Mouse (Mus musculus) erythroblast, embryonic 14.5 days (primary cell): ENCODE data around the gene Timp3. TPM values are rescaled to one million over a fixed set of nuclear protein-coding genes. Genes with fewer than 3 reads are reported as not detected.

Experiments used
- H3K27me3 ChIP-seq: 2 replicates; pipeline ENCODE4 v1.6.1; 2012; ENCODE audit warnings: inconsistent platforms; ENCODE audit not compliant: control insufficient read depth
- H3K36me3 ChIP-seq: 2 replicates; pipeline ENCODE4 v1.6.1; 2012; ENCODE audit warnings: mild to moderate bottlenecking, inconsistent platforms; ENCODE audit not compliant: control insufficient read depth
- H3K4me1 ChIP-seq: 2 replicates; pipeline ENCODE4 v1.6.1; 2012; ENCODE audit warnings: inconsistent platforms; ENCODE audit not compliant: control insufficient read depth
- H3K4me3 ChIP-seq: replicated peaks from 2 replicates; pipeline ENCODE3; 2012; ENCODE audit warnings: moderate library complexity, mild to moderate bottlenecking, inconsistent platforms
- H3K9me3 ChIP-seq: 2 replicates; pipeline ENCODE4 v1.6.1; 2012; ENCODE audit warnings: low read length, inconsistent platforms, mixed read lengths; ENCODE audit not compliant: control insufficient read depth
- GATA1 ChIP-seq: IDR thresholded peaks from 2 replicates; pipeline ENCODE4 v1.6.1; 2012; ENCODE audit warnings: low read length, inconsistent platforms, mixed read lengths
- TAL1 ChIP-seq: IDR thresholded peaks from 3 replicates; pipeline ENCODE4 v1.6.1; 2012; ENCODE audit warnings: low read length, inconsistent platforms, mixed read lengths
- polyA plus RNA-seq: library from polyadenylated mRNA; stranded (reverse); fragments of >175 nt; gene quantifications from 2 replicates; pipeline ENCODE4 v1.2.3, GENCODE M21; 2012

The Timp3 gene
- polyA plus RNA-seq, 1 experiment, result 0.05 TPM

GRCm38 (mm10) chr10:86345645-86346044 is 45.5 kb downstream of the Timp3 start:
- no peaks in the 10 kb centered on the region for H3K27me3 ChIP-seq
- H3K9me3 ChIP-seq, result no peaks in the 10 kb centered on the region
- H3K4me3 ChIP-seq, result no peak overlapping the region
- no peak for TF ChIP-seq TAL1
- TF ChIP-seq GATA1, result no peak
- H3K36me3 ChIP-seq, result no peaks in the 10 kb centered on the region
- H3K4me1 ChIP-seq, result peaks cover 62% of the 10 kb centered on the region

DNA sequence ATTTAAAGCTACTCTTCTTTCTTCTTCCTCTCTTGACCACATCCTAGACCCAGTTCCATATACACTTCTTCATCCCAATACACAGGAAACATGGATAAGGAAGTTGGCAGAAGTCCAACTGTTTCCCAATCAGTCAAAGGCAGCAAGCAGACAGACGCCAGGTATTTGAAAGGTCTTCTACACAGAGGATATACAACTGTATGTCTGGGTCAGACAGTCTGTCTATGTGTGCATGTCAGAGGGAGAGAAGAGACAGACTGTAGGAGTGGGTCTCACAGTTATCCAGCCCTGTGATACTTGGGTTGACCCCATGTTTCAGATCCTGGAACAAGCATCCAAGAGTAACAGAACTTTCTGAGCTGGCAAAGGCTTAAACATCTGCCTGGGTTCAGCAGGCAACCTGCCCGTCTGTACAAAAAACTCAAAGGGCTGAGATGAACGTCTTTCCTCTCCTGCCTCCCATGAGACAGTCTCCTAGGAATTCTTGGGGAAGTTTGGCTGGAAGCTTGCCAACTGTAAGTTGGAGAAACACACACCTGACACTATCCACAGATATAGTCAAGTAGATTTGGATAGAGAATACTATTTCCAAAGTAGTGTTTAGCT is 46.2 kb downstream of the Timp3 start:
- H3K9me3 ChIP-seq, result no peaks in the 10 kb centered on the region
- H3K36me3 ChIP-seq, result no peaks in the 10 kb centered on the region
- TF ChIP-seq TAL1 (no peak), GATA1 (no peak)
- no peak overlapping the region for H3K4me3 ChIP-seq
- H3K4me1 ChIP-seq, result peaks cover 63% of the 10 kb centered on the region
- H3K27me3 ChIP-seq, result no peaks in the 10 kb centered on the region

- peaks cover 77% of the 10 kb centered on the region for H3K4me1 ChIP-seq
- no peak overlapping the region for H3K4me3 ChIP-seq
- H3K9me3 ChIP-seq, result no peaks in the 10 kb centered on the region
- TF ChIP-seq TAL1, result peak; percentile 40; the same call in 2 of the 3 replicates
- no peak for TF ChIP-seq GATA1
- H3K27me3 ChIP-seq, result no peaks in the 10 kb centered on the region
- no peaks in the 10 kb centered on the region for H3K36me3 ChIP-seq
Measured at GRCm38 (mm10) chr10:86351287-86351686, 51.1 kb downstream of the Timp3 start.

DNA sequence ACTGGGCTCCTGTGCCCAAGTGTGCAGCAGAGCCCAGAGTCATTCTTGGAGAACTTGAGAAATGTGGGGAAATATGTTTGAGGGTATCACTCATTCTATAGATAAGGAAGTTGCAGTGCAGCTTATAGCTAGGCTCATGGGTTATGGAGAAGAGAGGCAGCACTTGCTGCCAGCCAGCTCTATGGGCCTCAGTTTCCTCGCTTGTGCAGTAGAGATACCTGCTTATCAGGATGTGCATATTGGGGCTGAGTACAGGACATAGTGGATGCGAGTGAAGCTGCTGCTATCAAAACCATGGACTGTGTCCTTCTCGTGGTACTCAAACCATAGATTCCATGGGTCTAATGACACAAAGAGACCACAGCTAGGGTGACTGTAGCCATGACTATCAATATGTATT is 52.3 kb downstream of the Timp3 start:
- TF ChIP-seq GATA1 (peak; percentile 54), TAL1 (peak; percentile 67)
- Histone ChIP-seq H3K4me3 (peak overlapping the region; percentile 12), H3K9me3 (no peaks in the 10 kb centered on the region), H3K4me1 (peaks cover 85% of the 10 kb centered on the region), H3K36me3 (no peaks in the 10 kb centered on the region), H3K27me3 (no peaks in the 10 kb centered on the region)

- no peaks in the 10 kb centered on the region for H3K9me3 ChIP-seq
- H3K4me3 ChIP-seq, result no peak overlapping the region
- no peaks in the 10 kb centered on the region; the same call in 1 of the 2 replicates for H3K27me3 ChIP-seq
- TF ChIP-seq GATA1, result no peak
- TF ChIP-seq TAL1, result no peak
- no peaks in the 10 kb centered on the region for H3K36me3 ChIP-seq
- peaks cover 58% of the 10 kb centered on the region for H3K4me1 ChIP-seq
Measured at GRCm38 (mm10) chr10:86356819-86357563, 56.8 kb downstream of the Timp3 start.

DNA sequence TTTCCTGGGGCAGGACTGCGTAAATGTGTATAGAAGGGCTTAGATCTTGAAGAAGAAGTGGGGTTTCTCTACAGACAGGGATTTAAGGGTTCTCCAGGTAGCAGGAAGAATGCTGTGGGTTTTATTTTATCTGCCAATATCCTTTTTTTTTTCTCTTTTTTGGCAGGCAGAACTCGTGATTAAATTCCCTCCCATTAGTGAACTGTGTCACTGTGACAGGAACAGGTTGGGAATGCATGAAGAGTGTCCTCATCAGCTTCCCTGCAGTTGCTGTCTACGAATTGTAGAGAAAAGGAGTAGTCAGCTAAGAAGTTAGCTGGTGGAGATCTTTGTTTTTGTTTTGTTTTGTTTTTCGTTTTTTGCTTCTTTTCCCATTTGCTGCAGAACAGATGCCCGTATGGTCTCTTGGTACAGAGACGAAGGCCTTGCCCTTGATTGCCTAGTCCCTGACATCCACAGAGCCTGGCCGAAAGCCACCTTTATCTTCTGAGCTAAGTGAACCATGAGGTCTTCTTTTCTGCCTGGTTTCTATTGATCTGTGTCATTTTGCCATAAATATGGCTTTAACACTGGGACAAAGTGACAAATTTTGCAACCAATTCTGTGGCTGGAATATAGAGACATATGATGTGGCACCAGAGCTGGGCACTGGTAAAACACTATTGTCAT is 58.3 kb downstream of the Timp3 start:
- Histone ChIP-seq H3K4me1 (peaks cover 43% of the 10 kb centered on the region), H3K27me3 (no peaks in the 10 kb centered on the region; the same call in 1 of the 2 replicates), H3K9me3 (no peaks in the 10 kb centered on the region), H3K4me3 (no peak overlapping the region), H3K36me3 (no peaks in the 10 kb centered on the region)
- TF ChIP-seq TAL1 (no peak), GATA1 (no peak)

- Histone ChIP-seq H3K36me3 (no peaks in the 10 kb centered on the region), H3K27me3 (no peaks in the 10 kb centered on the region; the same call in 1 of the 2 replicates), H3K4me1 (peaks cover 35% of the 10 kb centered on the region), H3K4me3 (no peak overlapping the region), H3K9me3 (no peaks in the 10 kb centered on the region)
- no peak for TF ChIP-seq GATA1
Measured at GRCm38 (mm10) chr10:86359208-86359607, 59.0 kb downstream of the Timp3 start.

GRCm38 (mm10) chr10:86359699-86360098 is 59.5 kb downstream of the Timp3 start:
- Histone ChIP-seq H3K4me3 (no peak overlapping the region), H3K4me1 (peaks cover 31% of the 10 kb centered on the region), H3K36me3 (no peaks in the 10 kb centered on the region), H3K9me3 (no peaks in the 10 kb centered on the region), H3K27me3 (no peaks in the 10 kb centered on the region; the same call in 1 of the 2 replicates)
- no peak for TF ChIP-seq TAL1
- TF ChIP-seq GATA1, result no peak

DNA sequence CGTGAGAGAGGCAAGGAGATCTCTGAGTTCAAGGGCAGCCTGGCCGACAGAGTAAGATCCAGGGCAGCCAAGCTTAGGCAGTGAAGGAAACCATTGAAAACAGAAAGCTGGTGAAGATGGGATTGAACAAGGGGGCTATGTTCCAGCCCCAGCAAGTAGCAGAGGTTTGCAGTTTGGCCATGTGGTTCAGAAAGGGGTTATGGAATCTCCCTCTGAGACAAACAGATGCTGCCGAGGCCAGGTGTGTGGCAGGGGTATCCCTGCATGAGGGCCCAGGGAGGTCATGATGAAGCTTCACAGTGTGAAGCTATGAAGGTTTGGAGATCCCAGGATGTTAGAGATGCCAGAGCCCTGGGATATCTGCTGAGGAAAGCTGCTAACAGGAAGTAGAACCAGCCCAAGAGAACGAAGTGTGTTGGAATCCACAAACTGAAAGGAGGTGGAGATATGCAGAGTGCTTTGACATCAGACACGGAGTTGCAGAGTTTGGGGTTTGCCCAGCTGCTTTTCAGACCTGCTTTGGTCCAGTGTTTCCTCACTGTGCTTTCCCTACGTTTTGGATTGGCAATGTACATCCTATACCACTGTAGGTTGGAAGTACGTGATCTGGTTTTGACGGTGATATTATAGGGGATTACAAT is 63.6 kb downstream of the Timp3 start:
- no peaks in the 10 kb centered on the region; the same call in 1 of the 2 replicates for H3K27me3 ChIP-seq
- peaks cover 15% of the 10 kb centered on the region for H3K4me1 ChIP-seq
- no peak for TF ChIP-seq GATA1
- TF ChIP-seq TAL1, result no peak
- no peaks in the 10 kb centered on the region for H3K9me3 ChIP-seq
- H3K36me3 ChIP-seq, result no peaks in the 10 kb centered on the region
- no peak overlapping the region for H3K4me3 ChIP-seq
